Mouse (Mus musculus) embryonic facial prominence, embryonic 11.5 days (tissue): ENCODE results near the gene Snx14. TPM values are rescaled to one million over a fixed set of nuclear protein-coding genes. Genes with fewer than 3 reads are reported as not detected.

Source experiments
- ATAC-seq: fragments of 200-750 bp; cut with Nextera tagmentation; replicated peaks from 2 replicates; pipeline ENCODE4 v1.8.0; 2017; ENCODE audit warnings: low read depth; ENCODE audit not compliant: insufficient number of reproducible peaks, low FRiP score, low TSS enrichment
- DNase-seq: peaks from one replicate; pipeline ENCODE4 v3.0.0-alpha.2; 2015; ENCODE audit warnings: low spot score
- H3K27ac ChIP-seq: fragments of 300-500 bp; sonication (generic); replicated peaks from 2 replicates; pipeline ENCODE4 v1.5.1; 2014; ENCODE audit warnings: mild to moderate bottlenecking, low read depth, low read length, control low read depth
- H3K27me3 ChIP-seq: fragments of 300-500 bp; sonication (generic); 2 replicates; pipeline ENCODE4 v1.6.1; 2014; ENCODE audit warnings: mild to moderate bottlenecking, low read length, moderate library complexity, mixed read lengths; ENCODE audit not compliant: control insufficient read depth, insufficient read depth
- H3K36me3 ChIP-seq: fragments of 300-500 bp; sonication (generic); replicated peaks from 2 replicates; pipeline ENCODE4 v1.6.1; 2014; ENCODE audit warnings: low read depth, mild to moderate bottlenecking, low read length, moderate library complexity, mixed read lengths; ENCODE audit not compliant: control insufficient read depth, insufficient read depth
- H3K4me1 ChIP-seq: fragments of 300-500 bp; sonication (generic); 2 replicates; pipeline ENCODE4 v1.6.1; 2014; ENCODE audit warnings: low read length, mixed read lengths; ENCODE audit not compliant: control insufficient read depth, insufficient read depth
- H3K4me2 ChIP-seq: fragments of 300-500 bp; sonication (generic); 2 replicates; pipeline ENCODE4 v1.6.1; 2014; ENCODE audit warnings: low read depth, mild to moderate bottlenecking, control low read depth, low read length, moderate library complexity
- H3K4me3 ChIP-seq: fragments of 300-500 bp; sonication (generic); 2 replicates; pipeline ENCODE4 v1.5.1; 2014; ENCODE audit warnings: low read depth, low read length, control low read depth
- H3K9ac ChIP-seq: fragments of 300-500 bp; sonication (generic); replicated peaks from 2 replicates; pipeline ENCODE4 v1.6.1; 2014; ENCODE audit warnings: mild to moderate bottlenecking, control low read depth, low read length
- H3K9me3 ChIP-seq: fragments of 300-500 bp; sonication (generic); replicated peaks from 2 replicates; pipeline ENCODE4 v1.6.1; 2016; ENCODE audit warnings: mild to moderate bottlenecking, low read length, inconsistent platforms, mixed read lengths; ENCODE audit not compliant: control insufficient read depth
- WGBS: fragments of 180-500 bp; shearing (Covaris S2); extraction: QIAGEN DNeasy Blood & Tissue Kit; methylation state at CpG from one replicate; pipeline ENCODE4 v1.1.7; 2014; 5-methylcytosine and 5-hydroxymethylcytosine counted together
- polyA plus RNA-seq: library from polyadenylated mRNA; unstranded; fragments of >200 nt; fragmentation: Nextera tagmentation; extraction: Ambion mirVana; gene quantifications from 2 replicates; pipeline ENCODE4 v1.2.1, GENCODE M21; 2014

The Snx14 gene
- polyA plus RNA-seq, 1 experiment from 2014 or later: 21.1 TPM

- Histone ChIP-seq H3K4me2 (no peak overlapping the region), H3K9ac (no peak overlapping the region), H3K36me3 (no peaks in the 10 kb centered on the region), H3K27me3 (no peaks in the 10 kb centered on the region), H3K4me1 (no peaks in the 10 kb centered on the region), H3K27ac (no peak overlapping the region), H3K9me3 (no peaks in the 10 kb centered on the region), H3K4me3 (no peak overlapping the region)
- WGBS: 73% methylated on average over 5 of the region's 5 CpGs
- ATAC-seq (no peak), DNase-seq (no peak)
These were observed 71.4 kb downstream of the Snx14 start for GRCm38 (mm10) chr9:88367322-88367721.

GRCm38 (mm10) chr9:88366819-88367218, 71.9 kb downstream of the Snx14 start:
- no peak for ATAC-seq
- Histone ChIP-seq H3K27ac (no peak overlapping the region), H3K4me2 (no peak overlapping the region), H3K9ac (no peak overlapping the region), H3K9me3 (no peaks in the 10 kb centered on the region), H3K4me1 (no peaks in the 10 kb centered on the region), H3K4me3 (no peak overlapping the region), H3K27me3 (no peaks in the 10 kb centered on the region), H3K36me3 (no peaks in the 10 kb centered on the region)
- DNase-seq: no peak
- 85% methylated on average over 4 of the region's 4 CpGs for WGBS

GRCm38 (mm10) chr9:88366308-88366707, 72.5 kb downstream of the Snx14 start:
- Histone ChIP-seq H3K36me3 (no peaks in the 10 kb centered on the region), H3K27ac (no peak overlapping the region), H3K4me2 (no peak overlapping the region), H3K4me1 (no peaks in the 10 kb centered on the region), H3K9ac (no peak overlapping the region), H3K9me3 (no peaks in the 10 kb centered on the region), H3K27me3 (no peaks in the 10 kb centered on the region), H3K4me3 (no peak overlapping the region)
- no peak for ATAC-seq
- WGBS: 88% methylated on average over 4 of the region's 4 CpGs
- no peak for DNase-seq

GRCm38 (mm10) chr9:88363102-88363501, 75.7 kb downstream of the Snx14 start:
- DNase-seq: no peak
- Histone ChIP-seq H3K27me3 (no peaks in the 10 kb centered on the region), H3K4me2 (no peak overlapping the region), H3K9me3 (no peaks in the 10 kb centered on the region), H3K36me3 (no peaks in the 10 kb centered on the region), H3K9ac (no peak overlapping the region), H3K27ac (no peak overlapping the region), H3K4me1 (no peaks in the 10 kb centered on the region), H3K4me3 (no peak overlapping the region)
- WGBS: 88% methylated on average over 3 of the region's 3 CpGs
- ATAC-seq: no peak

- Histone ChIP-seq H3K9me3 (no peaks in the 10 kb centered on the region), H3K27ac (no peak overlapping the region), H3K27me3 (no peaks in the 10 kb centered on the region), H3K4me3 (no peak overlapping the region), H3K36me3 (no peaks in the 10 kb centered on the region), H3K4me2 (no peak overlapping the region), H3K9ac (no peak overlapping the region), H3K4me1 (no peaks in the 10 kb centered on the region)
- 37% methylated on average over 5 of the region's 5 CpGs for WGBS
- DNase-seq: no peak
- no peak for ATAC-seq
These were observed 76.5 kb downstream of the Snx14 start for GRCm38 (mm10) chr9:88362055-88362850.

- no peak for ATAC-seq
- H3K27ac ChIP-seq: no peak overlapping the region
- H3K9ac ChIP-seq: no peak overlapping the region
- H3K4me2 ChIP-seq: no peak overlapping the region
- WGBS: 78% methylated on average over 14 of the region's 14 CpGs
- no peaks in the 10 kb centered on the region for H3K4me1 ChIP-seq
- no peaks in the 10 kb centered on the region for H3K36me3 ChIP-seq
- no peaks in the 10 kb centered on the region for H3K9me3 ChIP-seq
- DNase-seq: no peak
- H3K4me3 ChIP-seq: no peak overlapping the region
- no peaks in the 10 kb centered on the region for H3K27me3 ChIP-seq
These were observed 77.4 kb downstream of the Snx14 start for GRCm38 (mm10) chr9:88361211-88361909.

- no peak for DNase-seq
- Histone ChIP-seq H3K27me3 (no peaks in the 10 kb centered on the region), H3K27ac (no peak overlapping the region), H3K9me3 (no peaks in the 10 kb centered on the region), H3K9ac (no peak overlapping the region), H3K36me3 (no peaks in the 10 kb centered on the region), H3K4me3 (no peak overlapping the region), H3K4me2 (no peak overlapping the region), H3K4me1 (no peaks in the 10 kb centered on the region)
- 76% methylated on average over 2 of the region's 2 CpGs for WGBS
- no peak for ATAC-seq
These were observed 79.6 kb downstream of the Snx14 start for GRCm38 (mm10) chr9:88359140-88359539.

GRCm38 (mm10) chr9:88357173-88357572, 81.6 kb downstream of the Snx14 start:
- no peak overlapping the region for H3K27ac ChIP-seq
- ATAC-seq (no peak), DNase-seq (no peak)
- H3K4me2 ChIP-seq: no peak overlapping the region
- H3K9me3 ChIP-seq: no peaks in the 10 kb centered on the region
- no peaks in the 10 kb centered on the region for H3K27me3 ChIP-seq
- WGBS: 68% methylated on average over 3 of the region's 3 CpGs
- no peak overlapping the region for H3K4me3 ChIP-seq
- H3K36me3 ChIP-seq: no peaks in the 10 kb centered on the region
- H3K4me1 ChIP-seq: no peaks in the 10 kb centered on the region
- H3K9ac ChIP-seq: no peak overlapping the region
